Mouse (Mus musculus) midbrain, embryonic 16.5 days (tissue): ENCODE results near the gene Zbtb21. TPM values are rescaled to one million over a fixed set of nuclear protein-coding genes. Genes with fewer than 3 reads are reported as not detected.

Experiments
- ATAC-seq: fragments of 200-750 bp; cut with Nextera tagmentation; 2 replicates; pipeline ENCODE4 v1.8.0; 2017; ENCODE audit warnings: moderate TSS enrichment
- H3K27ac ChIP-seq: fragments of 300-500 bp; sonication (generic); 2 replicates; pipeline ENCODE4 v1.5.1; 2014; ENCODE audit warnings: mild to moderate bottlenecking, low read length, mixed read lengths
- H3K27me3 ChIP-seq: fragments of 300-500 bp; sonication (generic); 2 replicates; pipeline ENCODE4 v1.6.1; 2014; ENCODE audit warnings: low read depth, low read length, mixed read lengths; ENCODE audit not compliant: control insufficient read depth, insufficient read depth
- H3K36me3 ChIP-seq: fragments of 300-500 bp; sonication (generic); 2 replicates; pipeline ENCODE4 v1.6.1; 2014; ENCODE audit warnings: mild to moderate bottlenecking, low read length, moderate library complexity, mixed read lengths; ENCODE audit not compliant: control insufficient read depth, insufficient read depth
- H3K4me1 ChIP-seq: fragments of 300-500 bp; sonication (generic); 2 replicates; pipeline ENCODE4 v1.6.1; 2014; ENCODE audit warnings: mild to moderate bottlenecking, low read length, mixed read lengths; ENCODE audit not compliant: control insufficient read depth, insufficient read depth
- H3K4me2 ChIP-seq: fragments of 300-500 bp; sonication (generic); 2 replicates; pipeline ENCODE4 v1.6.1; 2014; ENCODE audit warnings: mild to moderate bottlenecking, low read length, mixed read lengths
- H3K4me3 ChIP-seq: fragments of 300-500 bp; sonication (generic); 2 replicates; pipeline ENCODE4 v1.5.1; 2014; ENCODE audit warnings: low read depth, mild to moderate bottlenecking, low read length, moderate library complexity, mixed read lengths
- H3K9ac ChIP-seq: fragments of 300-500 bp; sonication (generic); 2 replicates; pipeline ENCODE4 v1.6.1; 2014; ENCODE audit warnings: low read depth, low read length, mixed read lengths
- H3K9me3 ChIP-seq: fragments of 300-500 bp; sonication (generic); replicated peaks from 2 replicates; pipeline ENCODE4 v1.6.1; 2014; ENCODE audit warnings: mild to moderate bottlenecking, low read length, mixed read lengths; ENCODE audit not compliant: control insufficient read depth, poor library complexity, severe bottlenecking
- WGBS: fragments of 180-500 bp; shearing (Covaris S2); extraction: QIAGEN DNeasy Blood & Tissue Kit; methylation state at CpG from one replicate; pipeline ENCODE4 v1.1.7; 2014; 5-methylcytosine and 5-hydroxymethylcytosine counted together
- polyA plus RNA-seq: library from polyadenylated mRNA; unstranded; fragments of >200 nt; fragmentation: Nextera tagmentation; extraction: Ambion mirVana; gene quantifications from 2 replicates; pipeline ENCODE4 v1.2.1, GENCODE M21; 2015

The Zbtb21 gene
- polyA plus RNA-seq, 1 experiment from 2014 or later, result 11.9 TPM

DNA sequence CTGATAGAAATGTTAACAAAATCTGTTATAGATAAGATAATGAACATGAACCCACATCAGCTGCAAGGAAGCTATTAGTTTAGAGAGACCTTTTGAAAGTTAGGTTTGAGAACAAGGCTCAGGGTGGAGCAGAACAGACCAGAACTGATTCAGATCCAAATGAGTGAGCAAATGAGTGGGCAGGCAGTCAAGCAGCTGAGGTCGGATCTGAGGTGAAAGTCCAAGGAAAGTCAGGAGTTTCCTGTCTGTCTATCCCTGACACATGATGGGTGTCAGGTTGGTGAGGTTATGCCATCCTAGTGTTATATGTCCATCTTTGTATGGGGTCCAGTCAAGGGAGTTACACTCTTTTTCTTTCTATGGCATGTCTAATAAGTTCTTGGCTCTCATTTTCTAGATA lies 32.9 kb downstream of the Zbtb21 start:
- Histone ChIP-seq H3K27me3 (no peaks in the 10 kb centered on the region), H3K36me3 (no peaks in the 10 kb centered on the region)

DNA sequence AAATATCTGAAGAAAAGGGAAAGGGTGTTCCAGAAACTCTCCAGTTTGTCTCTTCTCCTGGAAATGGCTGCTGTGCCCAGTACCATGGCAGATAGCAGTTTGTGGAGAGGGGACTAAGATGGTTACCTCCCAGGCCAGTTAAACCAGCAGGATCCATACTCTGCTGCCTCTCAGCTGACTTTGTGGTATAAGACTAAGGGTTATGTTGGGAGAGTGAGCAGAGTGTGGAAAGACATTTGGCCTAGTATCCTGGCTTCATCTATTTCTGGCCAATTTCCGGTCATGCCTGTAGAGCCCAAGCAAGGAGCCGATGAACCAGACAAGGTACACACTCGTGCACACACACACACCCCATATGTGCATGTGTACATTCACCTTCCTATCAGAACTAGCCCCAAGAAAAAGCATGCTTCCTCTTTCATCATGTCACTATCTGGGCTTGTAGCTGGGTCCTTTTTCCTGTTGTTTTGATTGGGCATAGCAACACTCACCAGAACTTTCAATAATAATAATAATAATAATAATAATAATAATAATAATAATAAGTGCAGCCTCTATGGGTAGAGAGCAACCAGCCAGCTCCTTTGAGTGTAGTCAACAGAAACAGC lies 35.0 kb downstream of the Zbtb21 start:
- no peak for ATAC-seq
- Histone ChIP-seq H3K4me1 (peaks cover 4% of the 10 kb centered on the region; the same call in 1 of the 2 replicates), H3K36me3 (no peaks in the 10 kb centered on the region), H3K4me2 (no peak overlapping the region), H3K27me3 (no peaks in the 10 kb centered on the region), H3K27ac (no peak overlapping the region), H3K9ac (no peak overlapping the region), H3K4me3 (no peak overlapping the region), H3K9me3 (no peaks in the 10 kb centered on the region)
- WGBS, result 90% methylated on average over 3 of the region's 3 CpGs

More for the DNA sequence above, 32.9 kb downstream of the Zbtb21 start:
- Histone ChIP-seq H3K9me3 (no peaks in the 10 kb centered on the region), H3K27ac (no peak overlapping the region), H3K9ac (no peak overlapping the region), H3K4me1 (no peaks in the 10 kb centered on the region), H3K4me3 (no peak overlapping the region), H3K4me2 (no peak overlapping the region)
- ATAC-seq, result no peak
- 50% methylated on average over 1 of the region's 1 CpGs for WGBS

DNA sequence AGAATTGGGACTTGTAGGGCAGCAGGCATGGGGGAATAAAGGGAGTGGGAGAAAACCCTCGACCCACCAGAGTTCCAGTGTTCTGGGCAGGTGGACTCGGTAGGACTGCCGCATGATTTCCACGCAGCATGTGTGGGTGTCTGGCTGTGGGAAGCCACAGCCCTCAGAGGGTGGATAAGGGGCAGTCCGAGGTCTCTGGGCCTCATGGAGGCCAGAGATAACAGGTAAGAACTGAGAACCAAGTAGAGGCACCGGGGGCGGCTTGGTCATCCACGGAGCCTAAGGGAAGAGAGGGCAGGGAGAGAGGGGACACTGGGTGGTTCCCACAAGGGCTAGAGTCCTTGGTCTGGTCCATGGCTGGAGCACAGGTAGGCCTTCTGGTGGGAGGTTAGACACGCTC lies 36.0 kb downstream of the Zbtb21 start:
- Histone ChIP-seq H3K9me3 (no peaks in the 10 kb centered on the region), H3K27ac (no peak overlapping the region), H3K4me2 (no peak overlapping the region), H3K4me1 (peaks cover 4% of the 10 kb centered on the region; the same call in 1 of the 2 replicates), H3K36me3 (no peaks in the 10 kb centered on the region), H3K9ac (no peak overlapping the region), H3K4me3 (no peak overlapping the region), H3K27me3 (no peaks in the 10 kb centered on the region)
- no peak for ATAC-seq
- WGBS, result 89% methylated on average over 9 of the region's 9 CpGs

DNA sequence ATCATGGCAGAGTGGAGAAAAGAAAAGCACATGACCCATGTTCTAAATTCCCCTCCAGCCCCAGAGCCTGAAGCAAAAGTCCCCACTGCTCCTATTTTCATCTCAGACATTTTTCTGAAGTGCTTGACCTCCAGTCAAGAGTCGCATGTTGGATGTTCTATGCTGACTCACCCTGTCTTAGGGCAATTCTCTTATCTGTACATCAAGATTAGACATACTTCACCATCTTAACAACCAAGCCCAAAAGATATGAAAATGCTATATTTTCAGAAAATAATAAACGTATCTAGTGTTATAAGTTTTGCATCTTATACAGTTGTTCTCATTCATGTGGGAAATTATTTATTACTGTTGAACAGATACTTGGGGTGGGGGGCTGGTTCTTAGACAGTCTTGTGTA lies 36.7 kb downstream of the Zbtb21 start:
- no peaks in the 10 kb centered on the region for H3K9me3 ChIP-seq
- no peak overlapping the region for H3K4me3 ChIP-seq
- no peaks in the 10 kb centered on the region for H3K36me3 ChIP-seq
- no peak overlapping the region for H3K9ac ChIP-seq
- H3K27ac ChIP-seq, result no peak overlapping the region
- no peaks in the 10 kb centered on the region for H3K27me3 ChIP-seq
- no peak for ATAC-seq
- peaks cover 10% of the 10 kb centered on the region for H3K4me1 ChIP-seq
- no peak overlapping the region for H3K4me2 ChIP-seq
- WGBS, result 79% methylated on average over 2 of the region's 2 CpGs

DNA sequence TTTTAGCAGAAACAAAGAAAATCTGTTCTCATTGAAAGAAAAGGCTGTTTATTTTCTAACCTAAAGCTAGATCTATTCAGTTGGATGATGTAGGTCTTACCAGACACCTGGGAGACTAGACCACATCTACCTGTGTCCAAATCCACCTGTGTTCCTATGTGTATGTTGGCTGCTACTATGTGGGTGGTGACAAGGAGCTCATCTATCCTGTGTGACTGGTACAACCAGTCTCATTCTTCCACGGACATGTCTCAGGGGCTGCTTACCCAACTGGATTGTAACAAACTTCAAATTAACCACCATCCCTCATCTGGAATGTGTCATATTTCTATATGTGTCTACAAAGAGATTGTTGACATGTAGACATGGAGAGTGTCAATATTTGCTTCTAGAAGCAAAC lies 38.7 kb downstream of the Zbtb21 start:
- H3K9ac ChIP-seq, result no peak overlapping the region
- no peak overlapping the region for H3K4me2 ChIP-seq
- peaks cover 10% of the 10 kb centered on the region for H3K4me1 ChIP-seq
- no peaks in the 10 kb centered on the region for H3K27me3 ChIP-seq
- no peaks in the 10 kb centered on the region for H3K9me3 ChIP-seq
- ATAC-seq, result no peak
- H3K27ac ChIP-seq, result no peak overlapping the region
- 79% methylated on average over 1 of the region's 1 CpGs for WGBS
- no peaks in the 10 kb centered on the region for H3K36me3 ChIP-seq
- H3K4me3 ChIP-seq, result no peak overlapping the region

DNA sequence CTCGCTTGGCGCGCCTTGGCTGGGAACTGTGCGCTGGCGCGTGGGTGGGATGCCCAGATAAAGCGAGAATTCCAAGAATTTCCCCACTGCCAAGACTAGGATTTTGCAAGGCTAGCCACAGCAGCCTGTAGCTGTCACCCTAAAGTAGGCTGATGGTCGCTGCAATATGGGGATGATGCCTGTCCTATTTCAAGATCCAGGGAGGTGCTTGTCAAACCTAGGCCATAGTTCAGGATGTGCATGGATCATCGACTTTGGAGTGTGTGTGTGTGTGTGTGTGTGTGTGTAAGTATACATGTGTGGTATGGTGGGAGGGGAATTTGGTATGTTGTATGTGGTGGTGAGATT lies 39.7 kb downstream of the Zbtb21 start:
- peak overlapping the region; percentile 70 for H3K27ac ChIP-seq
- 2% methylated on average over 9 of the region's 9 CpGs for WGBS
- ATAC-seq, result peak; percentile 57

DNA sequence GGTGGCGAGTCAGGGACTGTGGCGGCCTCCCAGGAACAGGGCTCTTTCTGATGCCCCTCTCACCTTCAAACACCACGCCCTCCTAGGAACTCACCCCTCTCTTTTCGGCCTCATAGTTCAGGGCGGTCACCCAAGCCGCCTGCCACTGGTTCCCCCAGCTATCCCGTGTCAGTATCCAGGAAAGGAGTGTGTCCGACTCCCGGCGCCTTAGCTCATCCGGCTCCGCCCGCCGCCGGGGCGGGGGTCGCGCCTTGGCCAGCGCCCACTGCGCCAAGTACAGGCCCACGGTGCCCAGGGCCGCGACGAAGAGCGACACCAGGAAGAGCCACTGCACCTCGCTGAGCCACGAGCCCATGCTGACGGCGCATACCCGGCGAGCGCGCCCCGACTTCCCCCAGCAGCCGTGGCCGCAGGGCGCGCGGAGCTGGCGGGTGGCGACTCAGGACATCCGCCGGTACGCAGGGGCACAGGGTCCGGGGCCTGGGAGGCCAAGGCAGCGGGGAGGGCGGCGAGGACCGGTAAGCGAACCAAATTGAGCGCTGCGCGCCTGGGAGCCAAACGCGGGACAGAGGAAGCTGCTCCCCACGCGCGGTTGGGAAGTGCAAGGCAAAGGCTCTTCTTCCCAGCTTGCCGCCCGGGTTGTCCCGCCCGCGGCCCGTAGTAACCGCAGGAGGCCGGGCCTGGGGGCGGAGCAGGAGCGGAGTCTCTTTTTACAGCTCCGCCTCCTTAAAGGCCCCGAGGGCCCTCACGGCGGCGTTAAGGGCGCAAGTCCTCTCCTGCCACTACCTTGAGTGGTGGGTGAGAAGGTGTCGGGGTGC lies 40.3 kb downstream of the Zbtb21 start:
- peak overlapping the region; percentile 70 for H3K27ac ChIP-seq
- no peaks in the 10 kb centered on the region for H3K9me3 ChIP-seq
- ATAC-seq, result peak; percentile 94
- peak overlapping the region; percentile 92 for H3K4me3 ChIP-seq
- H3K4me2 ChIP-seq, result peak overlapping the region; percentile 92
- no peaks in the 10 kb centered on the region for H3K36me3 ChIP-seq
- H3K4me1 ChIP-seq, result peaks cover 10% of the 10 kb centered on the region
- H3K9ac ChIP-seq, result peak overlapping the region; percentile 91
- under 1% methylated on average over 74 of the region's 75 CpGs for WGBS
- no peaks in the 10 kb centered on the region for H3K27me3 ChIP-seq

More for the DNA sequence above, 39.7 kb downstream of the Zbtb21 start:
- H3K4me1 ChIP-seq, result peaks cover 10% of the 10 kb centered on the region
- H3K9ac ChIP-seq, result peak overlapping the region; percentile 91
- peak overlapping the region; percentile 92 for H3K4me2 ChIP-seq
- H3K4me3 ChIP-seq, result peak overlapping the region; percentile 92
- H3K9me3 ChIP-seq, result no peaks in the 10 kb centered on the region
- H3K36me3 ChIP-seq, result no peaks in the 10 kb centered on the region
- no peaks in the 10 kb centered on the region for H3K27me3 ChIP-seq

DNA sequence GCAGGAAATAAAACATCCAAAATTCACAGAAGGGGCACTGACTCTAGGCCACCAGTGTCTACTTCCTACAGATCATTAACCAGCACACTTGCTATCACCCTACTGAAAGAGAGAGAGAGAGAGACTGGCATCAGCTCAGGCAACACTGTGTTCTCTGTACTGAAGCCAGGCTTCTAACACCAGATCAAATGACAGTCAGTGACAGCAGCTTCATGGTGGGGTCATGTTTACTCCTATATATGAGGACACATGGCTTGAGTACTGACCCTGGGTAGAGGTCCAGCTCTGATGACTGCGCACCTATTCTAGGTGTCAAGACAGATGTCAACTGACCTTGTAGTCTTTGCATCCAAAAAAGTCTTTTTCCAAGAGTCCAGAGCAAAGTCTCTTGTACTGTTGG lies 41.8 kb downstream of the Zbtb21 start:
- Histone ChIP-seq H3K9me3 (no peaks in the 10 kb centered on the region), H3K4me2 (peak overlapping the region; percentile 92; the same call in 1 of the 2 replicates), H3K9ac (no peak overlapping the region), H3K4me3 (no peak overlapping the region), H3K27me3 (no peaks in the 10 kb centered on the region), H3K4me1 (peaks cover 10% of the 10 kb centered on the region), H3K36me3 (no peaks in the 10 kb centered on the region), H3K27ac (no peak overlapping the region)
- WGBS, result 97% methylated on average over 1 of the region's 1 CpGs
- no peak for ATAC-seq

DNA sequence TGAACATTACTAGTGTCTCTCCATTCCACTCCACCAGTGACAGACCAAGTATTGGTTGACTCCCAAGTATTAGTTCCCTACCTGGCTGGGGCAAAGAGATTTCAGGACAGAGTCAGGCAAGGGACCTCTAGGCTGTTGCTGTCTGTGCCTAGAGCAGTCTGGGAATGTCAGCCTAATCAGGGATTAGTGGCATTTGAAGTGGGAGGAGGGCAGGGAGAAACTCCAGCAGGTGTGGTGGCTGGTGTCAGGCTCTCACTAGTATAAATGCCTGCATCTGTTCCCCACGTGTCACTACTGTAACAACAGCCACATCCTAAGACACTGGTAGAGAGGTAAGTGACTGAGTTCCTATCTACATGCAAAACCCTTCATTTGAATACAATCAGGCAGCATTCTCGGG lies 42.6 kb downstream of the Zbtb21 start:
- Histone ChIP-seq H3K27ac (no peak overlapping the region), H3K27me3 (no peaks in the 10 kb centered on the region), H3K4me3 (no peak overlapping the region), H3K4me2 (no peak overlapping the region), H3K9me3 (no peaks in the 10 kb centered on the region), H3K36me3 (no peaks in the 10 kb centered on the region), H3K9ac (no peak overlapping the region), H3K4me1 (peaks cover 10% of the 10 kb centered on the region)
- no peak for ATAC-seq
- WGBS, result 19% methylated on average over 2 of the region's 2 CpGs
